Mouse (Mus musculus): ENCODE measurements at regions not wholly inside any gene's neighbourhood (a gene's known extent, or its start where the extent isn't known, plus 50 kb on each side); places are given as distances from the start of the nearest gene placed in this dataset.

DNA sequence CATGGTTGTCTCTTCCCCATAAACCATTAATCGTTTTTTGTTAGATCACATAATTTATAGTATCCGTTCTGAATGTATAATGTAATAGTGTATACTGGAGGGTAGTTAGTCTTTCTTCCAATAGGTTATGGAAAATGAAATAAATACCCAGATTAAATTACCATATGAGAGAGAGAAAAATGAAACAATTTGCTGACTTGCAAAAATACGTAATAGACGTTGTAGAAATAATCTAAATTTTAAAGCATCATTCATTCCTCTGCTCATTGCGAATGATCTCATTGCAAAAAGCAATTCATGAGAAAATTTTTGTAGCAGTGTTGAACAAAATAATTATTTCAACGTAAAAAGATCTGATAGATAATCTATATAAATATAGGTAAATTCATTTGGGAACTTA lies 185.2 kb upstream of the Sp4 start:
- TF ChIP-seq CTCF (IDR thresholded peaks at IDR 0.05; ENCODE audit: control insufficient read depth, insufficient read depth, insufficient replicate concordance, low read depth, low read length), result no peak
- TF ChIP-seq POLR2A (IDR thresholded peaks at IDR 0.05; ENCODE audit: control insufficient read depth, low read depth, low read length), result no peak

Data from testis, adult 2 months (tissue).